Mouse (Mus musculus): Measurements from ENCODE around the gene Mlph. TPM values are rescaled to one million over a fixed set of nuclear protein-coding genes. Genes with fewer than 3 reads are reported as not detected.

The Mlph gene
- polyA plus RNA-seq, 1 experiment: 0.07 TPM

- no peaks in the 10 kb centered on the region for H3K36me3 ChIP-seq (ENCODE audit: control insufficient read depth, insufficient read depth)
- TF ChIP-seq CEBPB (IDR thresholded peaks at IDR 0.05; ENCODE audit: low read depth) (no peak), CTCF (IDR thresholded peaks at IDR 0.05; ENCODE audit: control insufficient read depth, insufficient read depth, insufficient read length) (no peak), MAX (IDR thresholded peaks at IDR 0.05) (no peak), USF1 (IDR thresholded peaks at IDR 0.05; ENCODE audit: low read depth) (no peak), MYOG (IDR thresholded peaks at IDR 0.05; ENCODE audit: control insufficient read depth, extremely low read depth, insufficient read length) (no peak), MYOD1 (IDR thresholded peaks at IDR 0.05; ENCODE audit: control insufficient read depth, insufficient read length, low read depth) (no peak), FOSL1 (IDR thresholded peaks at IDR 0.05; ENCODE audit: insufficient read depth, low read length, poor library complexity, severe bottlenecking) (no peak)
- H3K4me3 ChIP-seq (ENCODE audit: insufficient read depth, poor library complexity, severe bottlenecking): no peak overlapping the region
- no peaks in the 10 kb centered on the region for H3K27me3 ChIP-seq (ENCODE audit: control insufficient read depth, insufficient read depth, insufficient read length)
- H3ac ChIP-seq (ENCODE audit: control insufficient read depth, insufficient read length, low read depth): no peak overlapping the region
- H3K79me3 ChIP-seq (ENCODE audit: low read depth): no peaks in the 10 kb centered on the region
- no peaks in the 10 kb centered on the region for H3K79me2 ChIP-seq (ENCODE audit: control insufficient read depth, insufficient read depth)
Observed at GRCm38 (mm10) chr1:90909161-90909560, 5.7 kb upstream of the Mlph start.

- peak; percentile 9 for TF ChIP-seq FOSL1 (IDR thresholded peaks at IDR 0.05; ENCODE audit: insufficient read depth, low read length, poor library complexity, severe bottlenecking)
- peak; percentile 73 for TF ChIP-seq CTCF (IDR thresholded peaks at IDR 0.05; ENCODE audit: control insufficient read depth, insufficient read depth, insufficient read length)
- no peak for TF ChIP-seq CEBPB (IDR thresholded peaks at IDR 0.05; ENCODE audit: low read depth)
- TF ChIP-seq USF1 (IDR thresholded peaks at IDR 0.05; ENCODE audit: low read depth): no peak
- no peak for TF ChIP-seq MYOG (IDR thresholded peaks at IDR 0.05; ENCODE audit: control insufficient read depth, extremely low read depth, insufficient read length)
- H3K4me3 ChIP-seq (ENCODE audit: insufficient read depth, poor library complexity, severe bottlenecking): no peak overlapping the region
- no peaks in the 10 kb centered on the region for H3K27me3 ChIP-seq (ENCODE audit: control insufficient read depth, insufficient read depth, insufficient read length)
Observed at GRCm38 (mm10) chr1:90909631-90910152, 5.2 kb upstream of the Mlph start.

GRCm38 (mm10) chr1:90913231-90913630 lies 1.7 kb upstream of the Mlph start:
- Histone ChIP-seq H3K79me3 (ENCODE audit: low read depth) (no peaks in the 10 kb centered on the region), H3ac (ENCODE audit: control insufficient read depth, insufficient read length, low read depth) (no peak overlapping the region), H3K27me3 (ENCODE audit: control insufficient read depth, insufficient read depth, insufficient read length) (no peaks in the 10 kb centered on the region), H3K36me3 (ENCODE audit: control insufficient read depth, insufficient read depth) (no peaks in the 10 kb centered on the region), H3K4me3 (ENCODE audit: insufficient read depth, poor library complexity, severe bottlenecking) (no peak overlapping the region), H3K79me2 (ENCODE audit: control insufficient read depth, insufficient read depth) (no peaks in the 10 kb centered on the region)
- TF ChIP-seq USF1 (IDR thresholded peaks at IDR 0.05; ENCODE audit: low read depth) (no peak), FOSL1 (IDR thresholded peaks at IDR 0.05; ENCODE audit: insufficient read depth, low read length, poor library complexity, severe bottlenecking) (no peak), MYOG (IDR thresholded peaks at IDR 0.05; ENCODE audit: control insufficient read depth, extremely low read depth, insufficient read length) (no peak)

More at GRCm38 (mm10) chr1:90909631-90910152, 5.2 kb upstream of the Mlph start:
- Histone ChIP-seq H3ac (ENCODE audit: control insufficient read depth, insufficient read length, low read depth) (peak overlapping the region; percentile 1), H3K36me3 (ENCODE audit: control insufficient read depth, insufficient read depth) (no peaks in the 10 kb centered on the region), H3K79me3 (ENCODE audit: low read depth) (no peaks in the 10 kb centered on the region), H3K79me2 (ENCODE audit: control insufficient read depth, insufficient read depth) (no peaks in the 10 kb centered on the region)

GRCm38 (mm10) chr1:90917509-90917908 lies 2.6 kb downstream of the Mlph start:
- no peak overlapping the region for H3K4me3 ChIP-seq (ENCODE audit: insufficient read depth, poor library complexity, severe bottlenecking)
- H3ac ChIP-seq (ENCODE audit: control insufficient read depth, insufficient read length, low read depth): no peak overlapping the region
- no peaks in the 10 kb centered on the region for H3K79me3 ChIP-seq (ENCODE audit: low read depth)
- H3K27me3 ChIP-seq (ENCODE audit: control insufficient read depth, insufficient read depth, insufficient read length): no peaks in the 10 kb centered on the region
- H3K36me3 ChIP-seq (ENCODE audit: control insufficient read depth, insufficient read depth): no peaks in the 10 kb centered on the region
- TF ChIP-seq MYOG (IDR thresholded peaks at IDR 0.05; ENCODE audit: control insufficient read depth, extremely low read depth, insufficient read length) (no peak), CTCF (IDR thresholded peaks at IDR 0.05; ENCODE audit: control insufficient read depth, insufficient read depth, insufficient read length) (no peak), MAX (IDR thresholded peaks at IDR 0.05) (no peak), MYOD1 (IDR thresholded peaks at IDR 0.05; ENCODE audit: control insufficient read depth, insufficient read length, low read depth) (no peak), CEBPB (IDR thresholded peaks at IDR 0.05; ENCODE audit: low read depth) (no peak), FOSL1 (IDR thresholded peaks at IDR 0.05; ENCODE audit: insufficient read depth, low read length, poor library complexity, severe bottlenecking) (no peak), USF1 (IDR thresholded peaks at IDR 0.05; ENCODE audit: low read depth) (no peak)
- H3K79me2 ChIP-seq (ENCODE audit: control insufficient read depth, insufficient read depth): no peaks in the 10 kb centered on the region

- TF ChIP-seq USF1 (IDR thresholded peaks at IDR 0.05; ENCODE audit: low read depth) (no peak), MYOD1 (IDR thresholded peaks at IDR 0.05; ENCODE audit: control insufficient read depth, insufficient read length, low read depth) (no peak), CTCF (IDR thresholded peaks at IDR 0.05; ENCODE audit: control insufficient read depth, insufficient read depth, insufficient read length) (no peak), CEBPB (IDR thresholded peaks at IDR 0.05; ENCODE audit: low read depth) (no peak), FOSL1 (IDR thresholded peaks at IDR 0.05; ENCODE audit: insufficient read depth, low read length, poor library complexity, severe bottlenecking) (no peak), MAX (IDR thresholded peaks at IDR 0.05) (no peak), MYOG (IDR thresholded peaks at IDR 0.05; ENCODE audit: control insufficient read depth, extremely low read depth, insufficient read length) (no peak)
- H3K27me3 ChIP-seq (ENCODE audit: control insufficient read depth, insufficient read depth, insufficient read length): no peaks in the 10 kb centered on the region
- H3K36me3 ChIP-seq (ENCODE audit: control insufficient read depth, insufficient read depth): no peaks in the 10 kb centered on the region
- no peak overlapping the region for H3K4me3 ChIP-seq (ENCODE audit: insufficient read depth, poor library complexity, severe bottlenecking)
- H3K79me3 ChIP-seq (ENCODE audit: low read depth): no peaks in the 10 kb centered on the region
- H3ac ChIP-seq (ENCODE audit: control insufficient read depth, insufficient read length, low read depth): no peak overlapping the region
- no peaks in the 10 kb centered on the region for H3K79me2 ChIP-seq (ENCODE audit: control insufficient read depth, insufficient read depth)
Observed at GRCm38 (mm10) chr1:90921687-90922086, 6.8 kb downstream of the Mlph start.

GRCm38 (mm10) chr1:90926030-90926429 lies 11.1 kb downstream of the Mlph start:
- Histone ChIP-seq H3K4me3 (ENCODE audit: insufficient read depth, poor library complexity, severe bottlenecking) (no peak overlapping the region), H3K36me3 (ENCODE audit: control insufficient read depth, insufficient read depth) (no peaks in the 10 kb centered on the region), H3K79me2 (ENCODE audit: control insufficient read depth, insufficient read depth) (no peaks in the 10 kb centered on the region), H3ac (ENCODE audit: control insufficient read depth, insufficient read length, low read depth) (no peak overlapping the region), H3K27me3 (ENCODE audit: control insufficient read depth, insufficient read depth, insufficient read length) (no peaks in the 10 kb centered on the region), H3K79me3 (ENCODE audit: low read depth) (no peaks in the 10 kb centered on the region)
- no peak for TF ChIP-seq MAX (IDR thresholded peaks at IDR 0.05)
- no peak for TF ChIP-seq MYOD1 (IDR thresholded peaks at IDR 0.05; ENCODE audit: control insufficient read depth, insufficient read length, low read depth)
- no peak for TF ChIP-seq CEBPB (IDR thresholded peaks at IDR 0.05; ENCODE audit: low read depth)
- no peak for TF ChIP-seq MYOG (IDR thresholded peaks at IDR 0.05; ENCODE audit: control insufficient read depth, extremely low read depth, insufficient read length)

Measured in C2C12 (cell line).